ENCODE assay signal across 17 mouse cellular contexts in the genomic region with DNA sequence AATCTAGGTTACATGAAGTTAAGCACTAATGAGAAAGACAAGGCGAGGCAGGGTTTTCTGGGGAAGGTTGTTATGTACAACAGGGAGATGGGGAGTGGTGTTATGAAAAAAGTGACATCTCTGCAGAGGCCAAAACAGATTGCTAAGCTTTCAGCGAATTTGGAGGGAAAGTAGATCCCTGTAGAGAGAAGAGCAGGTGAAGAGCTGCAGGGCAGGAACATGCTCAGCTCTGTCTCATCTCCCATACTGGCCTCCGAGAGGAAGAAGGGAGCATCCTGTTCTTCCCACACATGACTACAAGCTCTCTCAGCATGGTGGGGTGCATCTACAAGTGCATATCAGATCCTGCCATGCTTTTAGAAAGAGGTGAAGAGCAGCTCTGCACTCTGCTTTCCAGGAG.
"Had no signal": no experiment of that assay in that cellular context is flagged by ENCODE, and none has a peak within 500 bp of the region (broad histone marks: within the 10 kb centered on the region; RNA-seq: fewer than 3 reads in every experiment).

No protein-coding gene starts in this region.

- ATAC-seq: lung, postnatal 0 days; midbrain, embryonic 13.5 days; midbrain, embryonic 15.5 days had no signal

- DNase-seq: lung, adult 2 months; lung, postnatal 14 days; lung, postnatal 36 days; right cerebral cortex, postnatal 14 days; thymus, adult 2 months; thymus, postnatal 25 days; thymus, postnatal 4 days had no signal

- H3K4me1 ChIP-seq: lung, embryonic 15.5 days; megakaryocyte, embryonic 14.5 days; midbrain, embryonic 13.5 days; midbrain, embryonic 15.5 days; neural tube, embryonic 12.5 days; stomach, embryonic 15.5 days had no signal

- H3K9ac ChIP-seq: lung, embryonic 15.5 days; midbrain, embryonic 13.5 days; midbrain, embryonic 15.5 days; neural tube, embryonic 12.5 days; stomach, embryonic 15.5 days had no signal

- H3K27ac ChIP-seq: lung, embryonic 15.5 days; macrophage; midbrain, embryonic 13.5 days; midbrain, embryonic 15.5 days; neural tube, embryonic 12.5 days; stomach, embryonic 15.5 days; stomach, postnatal 0 days had no signal

- H3K4me3 ChIP-seq: lung, embryonic 15.5 days; megakaryocyte, embryonic 14.5 days; midbrain, embryonic 13.5 days; midbrain, embryonic 15.5 days; neural tube, embryonic 12.5 days; stomach, embryonic 15.5 days had no signal

- H3K4me2 ChIP-seq: lung, embryonic 15.5 days; midbrain, embryonic 11.5 days; midbrain, embryonic 13.5 days; midbrain, embryonic 15.5 days; neural tube, embryonic 12.5 days; stomach, embryonic 15.5 days had no signal

- H3K9me3 ChIP-seq: lung, embryonic 15.5 days; megakaryocyte, embryonic 14.5 days; midbrain, embryonic 13.5 days; midbrain, embryonic 15.5 days; neural tube, embryonic 12.5 days; stomach, embryonic 15.5 days had no signal

- H3K36me3 ChIP-seq: lung, embryonic 15.5 days; midbrain, embryonic 13.5 days; midbrain, embryonic 15.5 days; neural tube, embryonic 12.5 days; stomach, embryonic 15.5 days had no signal

- H3K27me3 ChIP-seq: lung, embryonic 15.5 days; megakaryocyte, embryonic 14.5 days; midbrain, embryonic 13.5 days; midbrain, embryonic 15.5 days; neural tube, embryonic 12.5 days; stomach, embryonic 15.5 days had no signal
